Mouse (Mus musculus): ENCODE measurements at regions not wholly inside any gene's neighbourhood (a gene's known extent, or its start where the extent isn't known, plus 50 kb on each side); places are given as distances from the start of the nearest gene placed in this dataset.
A peak's percentile ranks its signal among the peaks of the same experiment; 100 is the strongest.

DNA sequence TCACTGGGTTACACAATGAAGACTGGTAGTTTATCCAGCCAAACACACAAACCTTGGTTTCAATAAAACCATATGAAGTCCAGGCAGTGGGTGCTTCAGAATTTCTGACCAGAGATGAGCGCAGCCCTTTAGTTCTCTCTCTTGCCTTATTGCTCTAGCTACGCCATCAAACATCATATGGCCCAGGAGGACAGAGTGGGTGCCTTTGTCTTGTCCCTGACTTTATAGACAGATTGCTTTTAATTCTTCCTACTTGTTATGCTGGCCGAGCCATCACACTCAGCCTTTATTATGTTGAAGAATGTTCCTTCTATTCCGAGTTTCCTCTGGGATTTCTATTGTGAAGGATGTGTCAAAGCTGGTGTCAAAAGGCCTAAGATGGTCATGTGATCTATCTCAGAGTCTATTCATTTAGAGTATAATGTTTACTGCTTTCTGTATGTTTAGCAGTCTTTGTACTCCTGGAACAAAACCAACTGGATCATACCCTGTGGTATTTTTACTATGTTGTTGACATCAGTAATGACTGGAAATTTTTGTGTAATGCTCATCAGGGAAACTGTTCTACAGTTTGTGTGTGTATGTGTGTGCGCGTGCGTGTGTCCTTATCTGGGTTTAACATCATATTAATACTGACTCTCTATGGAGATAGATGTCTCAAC lies 263.7 kb downstream of the Rybp start:
- no peak overlapping the region for H3K27ac ChIP-seq (ENCODE audit: low read length)
- no peak for ATAC-seq (ENCODE audit: low read depth)
- 64% methylated on average over 7 of the region's 7 CpGs for WGBS (ENCODE audit: insufficient replicate concordance)
- no peak overlapping the region for H3K9ac ChIP-seq (ENCODE audit: low read depth, low read length)
- no peaks in the 10 kb centered on the region for H3K36me3 ChIP-seq (ENCODE audit: control insufficient read depth, insufficient read depth)
- H3K4me1 ChIP-seq (ENCODE audit: control insufficient read depth, low read depth, low read length), result no peaks in the 10 kb centered on the region
- no peak overlapping the region for H3K4me3 ChIP-seq (ENCODE audit: low read depth, low read length)
- H3K27me3 ChIP-seq (ENCODE audit: control insufficient read depth, insufficient read depth, low read depth, low read length), result no peaks in the 10 kb centered on the region
- H3K4me2 ChIP-seq (ENCODE audit: low read depth, low read length), result no peak overlapping the region
- no peaks in the 10 kb centered on the region for H3K9me3 ChIP-seq (replicated peaks; ENCODE audit: control insufficient read depth, low read length)

DNA sequence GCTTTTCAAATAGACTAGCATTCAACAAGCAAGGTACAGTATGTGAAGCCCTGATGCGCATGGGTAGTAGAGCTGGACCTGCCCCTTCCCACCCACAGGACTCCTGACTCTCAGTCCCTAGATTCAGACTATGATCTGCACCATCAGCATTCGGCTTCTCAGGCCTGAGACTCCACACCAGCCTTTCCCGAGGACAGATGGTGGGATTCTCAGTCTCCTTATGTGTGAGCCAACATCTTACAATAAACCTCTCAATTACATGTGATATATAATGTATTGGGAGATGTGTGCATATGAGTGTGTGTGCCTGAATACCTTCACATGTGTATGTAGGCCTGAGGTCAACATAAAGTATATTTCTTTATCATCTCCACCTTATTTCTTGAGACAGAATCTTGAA lies 268.3 kb downstream of the Rybp start:
- no peak overlapping the region for H3K4me3 ChIP-seq (ENCODE audit: low read depth, low read length)
- no peak for ATAC-seq (ENCODE audit: low read depth)
- H3K4me1 ChIP-seq (ENCODE audit: control insufficient read depth, low read depth, low read length), result no peaks in the 10 kb centered on the region
- H3K9me3 ChIP-seq (replicated peaks; ENCODE audit: control insufficient read depth, low read length), result no peaks in the 10 kb centered on the region
- H3K36me3 ChIP-seq (ENCODE audit: control insufficient read depth, insufficient read depth), result no peaks in the 10 kb centered on the region
- no peak overlapping the region for H3K9ac ChIP-seq (ENCODE audit: low read depth, low read length)
- H3K27ac ChIP-seq (ENCODE audit: low read length), result no peak overlapping the region
- H3K4me2 ChIP-seq (ENCODE audit: low read depth, low read length), result no peak overlapping the region
- no peaks in the 10 kb centered on the region; the same call in 1 of the 2 replicates for H3K27me3 ChIP-seq (ENCODE audit: control insufficient read depth, insufficient read depth, low read depth, low read length)
- WGBS (ENCODE audit: insufficient replicate concordance), result 57% methylated on average over 3 of the region's 3 CpGs

DNA sequence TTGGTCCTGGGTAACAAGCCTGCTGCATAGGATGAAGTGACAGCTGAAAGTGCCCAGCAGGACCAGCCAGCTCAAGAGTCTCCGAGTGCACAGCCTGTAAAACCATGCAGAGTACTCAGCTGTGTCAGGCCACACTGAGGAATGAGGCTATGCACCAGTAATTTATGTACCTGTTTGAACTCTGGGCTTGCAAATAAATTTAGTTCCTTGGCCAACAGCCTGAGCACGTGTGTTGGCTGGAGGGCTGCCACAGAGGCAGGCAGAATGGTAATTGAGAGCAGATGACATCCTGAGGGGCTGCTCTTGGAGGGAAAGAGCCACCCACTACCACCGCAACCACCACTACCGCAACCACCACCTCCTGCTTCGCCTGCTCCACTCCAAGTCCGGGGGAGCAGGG lies 273.3 kb downstream of the Rybp start:
- no peak for ATAC-seq (ENCODE audit: low read depth)
- H3K27me3 ChIP-seq (ENCODE audit: control insufficient read depth, insufficient read depth, low read depth, low read length), result peaks cover 5% of the 10 kb centered on the region
- no peak overlapping the region for H3K9ac ChIP-seq (ENCODE audit: low read depth, low read length)
- H3K4me3 ChIP-seq (ENCODE audit: low read depth, low read length), result no peak overlapping the region
- H3K9me3 ChIP-seq (replicated peaks; ENCODE audit: control insufficient read depth, low read length), result no peaks in the 10 kb centered on the region
- WGBS (ENCODE audit: insufficient replicate concordance), result 20% methylated on average over 6 of the region's 6 CpGs
- no peaks in the 10 kb centered on the region for H3K4me1 ChIP-seq (ENCODE audit: control insufficient read depth, low read depth, low read length)
- no peaks in the 10 kb centered on the region for H3K36me3 ChIP-seq (ENCODE audit: control insufficient read depth, insufficient read depth)
- H3K4me2 ChIP-seq (ENCODE audit: low read depth, low read length), result no peak overlapping the region
- no peak overlapping the region for H3K27ac ChIP-seq (ENCODE audit: low read length)

DNA sequence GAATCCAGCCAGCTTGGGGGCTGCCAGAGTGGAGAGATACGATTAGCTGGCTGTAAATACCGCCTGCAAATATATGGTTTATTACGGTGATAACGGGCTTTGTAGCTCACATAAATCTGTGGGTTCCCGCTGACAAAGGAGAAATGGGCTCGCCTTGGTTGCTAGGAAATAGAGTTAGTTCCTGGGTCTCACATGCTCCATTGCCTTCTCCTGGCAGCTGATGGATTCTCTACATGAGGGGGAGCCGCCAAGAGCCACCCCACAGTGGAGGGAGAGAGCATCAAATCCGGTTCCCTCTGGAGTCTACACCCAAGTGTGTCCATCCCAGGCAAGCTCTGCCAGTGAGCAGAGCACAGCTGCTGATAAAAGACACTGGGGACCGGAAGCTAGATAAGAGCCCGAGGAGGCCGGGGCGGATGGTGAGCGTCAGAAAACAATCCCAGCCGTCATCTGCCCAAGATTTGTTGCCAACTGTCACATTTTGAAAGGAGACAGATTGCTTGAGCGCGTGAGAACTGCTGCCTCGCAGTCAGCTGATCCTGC lies 275.7 kb downstream of the Rybp start:
- WGBS (ENCODE audit: insufficient replicate concordance), result 8% methylated on average over 17 of the region's 17 CpGs
- H3K27ac ChIP-seq (ENCODE audit: low read length), result no peak overlapping the region
- H3K36me3 ChIP-seq (ENCODE audit: control insufficient read depth, insufficient read depth), result no peaks in the 10 kb centered on the region
- no peak overlapping the region for H3K9ac ChIP-seq (ENCODE audit: low read depth, low read length)
- ATAC-seq (ENCODE audit: low read depth), result peak; percentile 72
- no peaks in the 10 kb centered on the region for H3K4me1 ChIP-seq (ENCODE audit: control insufficient read depth, low read depth, low read length)
- H3K27me3 ChIP-seq (ENCODE audit: control insufficient read depth, insufficient read depth, low read depth, low read length), result peaks cover 5% of the 10 kb centered on the region
- H3K4me3 ChIP-seq (ENCODE audit: low read depth, low read length), result no peak overlapping the region
- no peaks in the 10 kb centered on the region for H3K9me3 ChIP-seq (replicated peaks; ENCODE audit: control insufficient read depth, low read length)
- H3K4me2 ChIP-seq (ENCODE audit: low read depth, low read length), result no peak overlapping the region

DNA sequence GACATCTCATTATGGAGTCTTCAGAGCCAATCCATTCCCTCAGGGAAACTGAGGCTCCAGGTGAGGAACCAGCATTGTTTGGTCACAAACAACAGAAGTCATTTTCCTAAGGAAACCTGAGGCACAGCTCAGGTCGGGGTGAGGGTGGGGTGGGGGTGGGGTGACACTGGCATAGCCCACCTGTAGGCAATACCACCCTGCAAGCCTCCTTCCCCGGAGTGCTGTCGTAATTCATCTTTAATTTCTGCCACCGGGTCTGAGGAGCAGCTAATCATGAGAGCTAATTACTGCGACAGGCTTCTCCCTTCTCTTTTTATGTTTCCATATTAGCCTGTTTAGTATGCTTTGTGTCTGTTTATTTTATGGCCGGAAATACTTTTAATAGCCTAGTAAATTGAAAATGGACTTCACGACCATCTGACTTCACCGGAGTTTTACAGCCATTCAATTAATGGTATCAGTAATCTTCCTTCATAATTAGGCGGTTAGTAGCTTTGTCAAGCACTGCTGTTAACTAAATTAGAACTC lies 276.3 kb downstream of the Rybp start:
- ATAC-seq (ENCODE audit: low read depth), result no peak
- H3K9ac ChIP-seq (ENCODE audit: low read depth, low read length), result no peak overlapping the region
- H3K36me3 ChIP-seq (ENCODE audit: control insufficient read depth, insufficient read depth), result no peaks in the 10 kb centered on the region
- H3K27ac ChIP-seq (ENCODE audit: low read length), result no peak overlapping the region
- no peaks in the 10 kb centered on the region for H3K4me1 ChIP-seq (ENCODE audit: control insufficient read depth, low read depth, low read length)
- H3K4me2 ChIP-seq (ENCODE audit: low read depth, low read length), result no peak overlapping the region
- no peaks in the 10 kb centered on the region for H3K9me3 ChIP-seq (replicated peaks; ENCODE audit: control insufficient read depth, low read length)
- no peak overlapping the region for H3K4me3 ChIP-seq (ENCODE audit: low read depth, low read length)
- 34% methylated on average over 9 of the region's 9 CpGs for WGBS (ENCODE audit: insufficient replicate concordance)
- peaks cover 5% of the 10 kb centered on the region for H3K27me3 ChIP-seq (ENCODE audit: control insufficient read depth, insufficient read depth, low read depth, low read length)

DNA sequence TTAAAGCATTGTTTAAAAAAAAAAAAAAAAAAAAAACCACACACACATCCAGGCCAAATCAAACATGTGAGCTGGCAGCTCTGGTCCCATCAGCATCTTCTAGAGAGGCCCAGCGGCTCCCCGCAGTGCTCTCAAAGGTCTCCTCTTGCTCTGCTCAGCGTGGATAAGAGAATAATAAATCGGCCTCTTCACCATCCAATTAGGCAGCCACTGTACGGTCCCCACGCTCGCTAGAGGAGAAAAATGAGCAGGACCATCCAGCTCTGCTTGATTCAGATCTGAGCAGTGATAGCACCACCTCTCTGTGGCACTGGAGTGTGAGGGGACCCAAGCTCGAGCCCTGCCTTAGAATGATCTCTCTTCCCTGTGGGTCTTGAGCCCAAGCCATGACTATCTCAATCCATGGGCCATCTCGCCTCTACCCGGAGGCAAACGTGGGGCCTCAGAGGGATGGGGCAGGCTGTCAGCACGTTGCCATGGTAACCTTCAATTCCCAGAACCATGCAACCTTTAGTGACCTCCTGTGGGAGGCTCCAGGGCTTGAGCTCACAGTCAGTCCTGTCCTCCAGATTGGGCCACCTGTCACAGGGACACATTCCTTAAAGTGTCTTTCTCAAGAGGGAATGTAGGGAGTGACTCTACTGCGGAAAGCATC lies 273.6 kb upstream of the Prok2 start:
- WGBS (ENCODE audit: insufficient replicate concordance), result 56% methylated on average over 13 of the region's 13 CpGs
- Histone ChIP-seq H3K27ac (ENCODE audit: low read length) (no peak overlapping the region), H3K36me3 (ENCODE audit: control insufficient read depth, insufficient read depth) (no peaks in the 10 kb centered on the region), H3K9me3 (replicated peaks; ENCODE audit: control insufficient read depth, low read length) (no peaks in the 10 kb centered on the region), H3K4me3 (ENCODE audit: low read depth, low read length) (no peak overlapping the region), H3K4me2 (ENCODE audit: low read depth, low read length) (no peak overlapping the region), H3K4me1 (ENCODE audit: control insufficient read depth, low read depth, low read length) (no peaks in the 10 kb centered on the region), H3K9ac (ENCODE audit: low read depth, low read length) (no peak overlapping the region), H3K27me3 (ENCODE audit: control insufficient read depth, insufficient read depth, low read depth, low read length) (no peaks in the 10 kb centered on the region)
- ATAC-seq (ENCODE audit: low read depth), result peak; percentile 55; the same call in 1 of the 2 replicates

DNA sequence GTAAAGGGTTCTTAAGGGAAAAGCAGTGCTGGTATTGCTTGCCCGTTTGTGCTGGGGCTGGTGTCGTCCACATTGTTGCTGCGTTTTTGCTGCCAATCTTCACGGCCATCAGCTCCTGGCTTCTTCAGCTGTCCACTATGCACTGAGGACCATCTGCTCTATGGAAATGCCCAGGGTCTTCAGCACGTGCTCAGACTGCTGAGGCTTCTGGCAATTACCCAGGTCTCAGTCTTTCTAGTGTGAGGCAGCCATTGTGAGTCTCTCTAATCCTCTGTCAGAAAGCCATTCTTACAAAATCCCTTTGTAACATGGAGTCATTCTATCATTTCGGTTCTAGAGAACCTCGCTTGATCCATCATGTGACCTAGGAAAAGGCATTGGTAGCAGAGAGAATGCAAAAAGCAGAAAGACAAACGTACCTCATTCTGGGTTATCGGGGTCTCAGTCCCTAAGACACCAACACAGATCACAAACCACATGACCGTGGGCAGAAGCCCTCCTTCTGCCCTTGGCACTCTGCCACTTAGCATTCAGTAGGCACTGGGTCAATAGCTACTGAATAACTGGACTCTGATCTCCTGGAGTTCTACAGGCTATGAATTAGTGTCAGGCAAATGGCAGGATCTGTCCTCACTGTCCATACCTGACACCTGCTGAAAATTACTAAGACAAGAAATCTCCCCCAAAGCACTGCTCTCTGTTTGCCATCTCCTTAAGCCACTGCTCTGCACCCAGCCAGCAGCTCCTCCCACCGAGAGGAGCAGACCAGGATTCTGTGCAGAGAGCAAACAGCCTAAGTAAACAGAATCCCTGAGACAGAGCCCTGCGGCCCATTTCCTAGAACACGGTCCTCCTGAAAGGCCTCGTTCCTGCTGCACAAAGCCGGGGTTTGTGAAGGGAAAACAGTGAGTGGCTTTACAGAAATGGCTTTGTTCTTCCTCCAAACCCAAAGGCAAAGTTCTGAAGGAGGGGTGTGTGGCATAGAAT lies 270.1 kb upstream of the Prok2 start:
- 43% methylated on average over 15 of the region's 15 CpGs for whole genome bisulfite sequencing (ENCODE audit: insufficient replicate concordance)

DNA sequence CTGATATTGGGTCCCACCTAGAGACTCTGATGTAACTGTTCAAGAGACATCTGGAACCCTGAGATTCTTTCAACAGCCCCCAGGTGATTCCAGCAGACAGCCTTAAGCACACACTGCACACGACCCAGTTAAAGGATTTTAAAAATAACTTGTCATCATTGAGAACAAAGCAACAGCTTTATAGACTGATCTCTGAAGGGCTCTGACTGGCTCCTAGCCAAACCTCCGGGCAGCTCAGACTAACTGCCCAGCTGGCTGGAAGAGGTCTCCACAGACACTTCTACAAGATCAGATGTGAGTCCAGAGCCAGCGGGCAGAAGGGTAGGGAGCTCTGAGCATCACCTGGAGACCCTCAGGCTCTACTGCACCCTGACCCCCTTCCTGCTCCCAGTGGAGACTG lies 267.8 kb upstream of the Prok2 start:
- Histone ChIP-seq H3K9ac (ENCODE audit: low read depth, low read length) (no peak overlapping the region), H3K4me3 (ENCODE audit: low read depth, low read length) (no peak overlapping the region), H3K27ac (ENCODE audit: low read length) (no peak overlapping the region), H3K9me3 (replicated peaks; ENCODE audit: control insufficient read depth, low read length) (no peaks in the 10 kb centered on the region), H3K4me2 (ENCODE audit: low read depth, low read length) (no peak overlapping the region), H3K27me3 (ENCODE audit: control insufficient read depth, insufficient read depth, low read depth, low read length) (no peaks in the 10 kb centered on the region), H3K4me1 (ENCODE audit: control insufficient read depth, low read depth, low read length) (peaks cover 2% of the 10 kb centered on the region; the same call in 1 of the 2 replicates), H3K36me3 (ENCODE audit: control insufficient read depth, insufficient read depth) (no peaks in the 10 kb centered on the region)
- WGBS (ENCODE audit: insufficient replicate concordance), result 44% methylated on average over 3 of the region's 3 CpGs
- no peak for ATAC-seq (ENCODE audit: low read depth)

More for the DNA sequence above, 270.1 kb upstream of the Prok2 start:
- ATAC-seq (ENCODE audit: low read depth), result peak; percentile 70
- no peak overlapping the region for H3K4me3 ChIP-seq (ENCODE audit: low read depth, low read length)
- no peaks in the 10 kb centered on the region for H3K36me3 ChIP-seq (ENCODE audit: control insufficient read depth, insufficient read depth)
- H3K4me1 ChIP-seq (ENCODE audit: control insufficient read depth, low read depth, low read length), result peaks cover 2% of the 10 kb centered on the region; the same call in 1 of the 2 replicates
- H3K9me3 ChIP-seq (replicated peaks; ENCODE audit: control insufficient read depth, low read length), result no peaks in the 10 kb centered on the region
- no peak overlapping the region for H3K9ac ChIP-seq (ENCODE audit: low read depth, low read length)
- no peaks in the 10 kb centered on the region for H3K27me3 ChIP-seq (ENCODE audit: control insufficient read depth, insufficient read depth, low read depth, low read length)
- no peak overlapping the region for H3K27ac ChIP-seq (ENCODE audit: low read length)
- 0 out of 2 replicates have a peak overlapping the region, but pooled peaks have one; percentile 15 for H3K4me2 ChIP-seq (ENCODE audit: low read depth, low read length)
